Mouse (Mus musculus): ENCODE data around the gene Pigb. TPM values are rescaled to one million over a fixed set of nuclear protein-coding genes. Genes with fewer than 3 reads are reported as not detected.

Gene Pigb
- polyA plus RNA-seq, 1 experiment from 2014 or later, result 16.7 TPM

Other genes with a start within 250 kb of the Pigb start
- 4.7 and 5.4 TPM in 2 replicates for gene Prtg, start 233.5 kb downstream of the Pigb start, polyA plus RNA-seq (2014; fragmentation: Nextera tagmentation; extraction: Ambion mirVana)
- gene Pygo1, start 114.7 kb downstream of the Pigb start, polyA plus RNA-seq (2014; fragmentation: Nextera tagmentation; extraction: Ambion mirVana), result 11.5 and 12.4 TPM in 2 replicates
- gene Dyx1c1, start 81.6 kb downstream of the Pigb start, polyA plus RNA-seq (2014; fragmentation: Nextera tagmentation; extraction: Ambion mirVana), result 3.0 and 3.8 TPM in 2 replicates
- gene Gm44503, start 81.5 kb downstream of the Pigb start, polyA plus RNA-seq (2014; fragmentation: Nextera tagmentation; extraction: Ambion mirVana), result 0.37 TPM in 1 of 2 replicates, not detected in the other
- 26.3 and 28.1 TPM in 2 replicates for gene Ccpg1os, start 55.0 kb downstream of the Pigb start, polyA plus RNA-seq (2014; fragmentation: Nextera tagmentation; extraction: Ambion mirVana)
- gene Ccpg1, start 54.9 kb downstream of the Pigb start, polyA plus RNA-seq (2014; fragmentation: Nextera tagmentation; extraction: Ambion mirVana), result 31.2 and 33.6 TPM in 2 replicates
- gene Rab27a, start 4.5 kb upstream of the Pigb start, polyA plus RNA-seq (2014; fragmentation: Nextera tagmentation; extraction: Ambion mirVana), result 0.73 and 1.1 TPM in 2 replicates
- not detected in 2 replicates for gene Khdc3, start 61.5 kb upstream of the Pigb start, polyA plus RNA-seq (2014; fragmentation: Nextera tagmentation; extraction: Ambion mirVana)
- not detected in 2 replicates for gene Gm20509, start 62.1 kb upstream of the Pigb start, polyA plus RNA-seq (2014; fragmentation: Nextera tagmentation; extraction: Ambion mirVana)
- gene Rsl24d1, start 73.0 kb upstream of the Pigb start, polyA plus RNA-seq (2014; fragmentation: Nextera tagmentation; extraction: Ambion mirVana), result 162 and 167 TPM in 2 replicates